Mouse (Mus musculus) embryonic facial prominence, embryonic 11.5 days (tissue): ENCODE measurements around the gene C3. TPM values are rescaled to one million over a fixed set of nuclear protein-coding genes. Genes with fewer than 3 reads are reported as not detected.
A peak's percentile ranks its signal among the peaks of the same experiment; 100 is the strongest.

Source experiments
- ATAC-seq: fragments of 200-750 bp; cut with Nextera tagmentation; replicated peaks from 2 replicates; pipeline ENCODE4 v1.8.0; 2017; ENCODE audit warnings: low read depth; ENCODE audit not compliant: insufficient number of reproducible peaks, low FRiP score, low TSS enrichment
- DNase-seq: peaks from one replicate; pipeline ENCODE4 v3.0.0-alpha.2; 2015; ENCODE audit warnings: low spot score
- H3K27ac ChIP-seq: fragments of 300-500 bp; sonication (generic); replicated peaks from 2 replicates; pipeline ENCODE4 v1.5.1; 2014; ENCODE audit warnings: mild to moderate bottlenecking, low read depth, low read length, control low read depth
- H3K27me3 ChIP-seq: fragments of 300-500 bp; sonication (generic); 2 replicates; pipeline ENCODE4 v1.6.1; 2014; ENCODE audit warnings: mild to moderate bottlenecking, low read length, moderate library complexity, mixed read lengths; ENCODE audit not compliant: control insufficient read depth, insufficient read depth
- H3K36me3 ChIP-seq: fragments of 300-500 bp; sonication (generic); replicated peaks from 2 replicates; pipeline ENCODE4 v1.6.1; 2014; ENCODE audit warnings: low read depth, mild to moderate bottlenecking, low read length, moderate library complexity, mixed read lengths; ENCODE audit not compliant: control insufficient read depth, insufficient read depth
- H3K4me1 ChIP-seq: fragments of 300-500 bp; sonication (generic); 2 replicates; pipeline ENCODE4 v1.6.1; 2014; ENCODE audit warnings: low read length, mixed read lengths; ENCODE audit not compliant: control insufficient read depth, insufficient read depth
- H3K4me2 ChIP-seq: fragments of 300-500 bp; sonication (generic); 2 replicates; pipeline ENCODE4 v1.6.1; 2014; ENCODE audit warnings: low read depth, mild to moderate bottlenecking, control low read depth, low read length, moderate library complexity
- H3K4me3 ChIP-seq: fragments of 300-500 bp; sonication (generic); 2 replicates; pipeline ENCODE4 v1.5.1; 2014; ENCODE audit warnings: low read depth, low read length, control low read depth
- H3K9ac ChIP-seq: fragments of 300-500 bp; sonication (generic); replicated peaks from 2 replicates; pipeline ENCODE4 v1.6.1; 2014; ENCODE audit warnings: mild to moderate bottlenecking, control low read depth, low read length
- H3K9me3 ChIP-seq: fragments of 300-500 bp; sonication (generic); replicated peaks from 2 replicates; pipeline ENCODE4 v1.6.1; 2016; ENCODE audit warnings: mild to moderate bottlenecking, low read length, inconsistent platforms, mixed read lengths; ENCODE audit not compliant: control insufficient read depth
- WGBS: fragments of 180-500 bp; shearing (Covaris S2); extraction: QIAGEN DNeasy Blood & Tissue Kit; methylation state at CpG from one replicate; pipeline ENCODE4 v1.1.7; 2014; 5-methylcytosine and 5-hydroxymethylcytosine counted together
- polyA plus RNA-seq: library from polyadenylated mRNA; unstranded; fragments of >200 nt; fragmentation: Nextera tagmentation; extraction: Ambion mirVana; gene quantifications from 2 replicates; pipeline ENCODE4 v1.2.1, GENCODE M21; 2014

C3 gene
- polyA plus RNA-seq, 1 experiment from 2014 or later: 0.35 TPM

GRCm38 (mm10) chr17:57223313-57223712 lies 4.6 kb downstream of the C3 start:
- ATAC-seq (no peak), DNase-seq (no peak)
- 84% methylated on average over 9 of the region's 9 CpGs for WGBS
- H3K27ac ChIP-seq: no peak overlapping the region
- no peaks in the 10 kb centered on the region for H3K27me3 ChIP-seq
- no peaks in the 10 kb centered on the region for H3K4me1 ChIP-seq
- no peak overlapping the region for H3K9ac ChIP-seq
- no peaks in the 10 kb centered on the region for H3K36me3 ChIP-seq
- no peak overlapping the region for H3K4me2 ChIP-seq
- no peak overlapping the region for H3K4me3 ChIP-seq
- no peaks in the 10 kb centered on the region for H3K9me3 ChIP-seq

GRCm38 (mm10) chr17:57221911-57222310 lies 6.0 kb downstream of the C3 start:
- Histone ChIP-seq H3K4me1 (no peaks in the 10 kb centered on the region), H3K9me3 (no peaks in the 10 kb centered on the region), H3K9ac (no peak overlapping the region), H3K4me2 (no peak overlapping the region), H3K36me3 (no peaks in the 10 kb centered on the region), H3K27me3 (no peaks in the 10 kb centered on the region), H3K4me3 (no peak overlapping the region), H3K27ac (no peak overlapping the region)
- ATAC-seq (no peak), DNase-seq (no peak)
- 64% methylated on average over 4 of the region's 4 CpGs for WGBS

DNA sequence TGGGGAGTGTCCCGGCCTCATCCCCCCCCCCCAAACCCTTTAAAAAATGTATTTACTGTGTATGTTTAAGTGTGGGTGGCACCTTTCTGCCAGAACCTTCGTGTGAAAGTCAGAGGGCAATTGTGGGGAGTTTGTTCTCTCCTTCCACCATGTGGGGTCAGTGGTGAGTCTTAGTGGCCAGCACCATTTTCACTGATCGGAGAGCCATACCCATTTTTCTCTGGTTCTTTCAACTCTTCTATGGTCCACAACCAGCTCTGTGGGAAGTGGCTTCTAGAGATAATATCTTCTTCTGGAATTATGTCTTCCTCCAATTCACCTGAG lies 8.1 kb downstream of the C3 start:
- no peaks in the 10 kb centered on the region for H3K27me3 ChIP-seq
- H3K9me3 ChIP-seq: no peaks in the 10 kb centered on the region
- peak; percentile 32 for DNase-seq
- H3K9ac ChIP-seq: no peak overlapping the region
- no peaks in the 10 kb centered on the region for H3K36me3 ChIP-seq
- no peaks in the 10 kb centered on the region for H3K4me1 ChIP-seq
- no peak overlapping the region for H3K4me2 ChIP-seq
- 23% methylated on average over 3 of the region's 3 CpGs for WGBS
- no peak for ATAC-seq
- no peak overlapping the region for H3K27ac ChIP-seq
- no peak overlapping the region for H3K4me3 ChIP-seq

DNA sequence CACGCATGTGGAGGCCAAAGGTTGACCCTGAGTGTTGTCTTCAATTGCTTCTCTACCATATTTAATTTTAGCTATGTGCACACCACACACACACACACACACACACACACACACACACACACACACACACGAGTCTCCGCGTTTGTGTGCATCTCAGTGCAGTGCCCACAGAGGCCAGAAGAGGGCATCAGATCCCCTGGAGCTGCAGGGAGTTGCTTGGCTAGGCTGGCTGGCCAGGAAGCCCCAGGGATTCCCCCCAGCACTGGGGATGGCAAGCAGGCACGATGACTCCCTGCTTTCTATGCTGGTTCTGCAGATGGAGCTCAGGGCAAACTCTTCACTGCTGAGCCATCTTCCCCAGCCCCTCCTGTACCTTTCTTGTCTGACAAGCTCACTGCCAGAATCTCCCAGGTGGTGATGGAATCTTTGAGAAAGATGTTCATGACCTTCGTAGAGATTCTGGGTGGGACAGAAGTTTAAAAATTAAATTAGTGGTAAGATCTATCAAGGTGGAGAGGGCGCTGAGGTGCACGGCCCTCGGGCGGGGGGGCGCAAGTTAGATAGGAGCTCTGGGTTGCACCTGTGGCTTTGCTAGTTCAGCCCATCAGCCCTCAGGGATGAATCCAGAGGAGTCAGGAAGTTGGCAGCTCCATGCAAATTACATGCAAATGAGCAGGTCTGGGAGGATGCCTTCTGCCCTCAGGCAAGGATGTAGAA lies 8.6 kb downstream of the C3 start:
- no peaks in the 10 kb centered on the region for H3K36me3 ChIP-seq
- no peak overlapping the region for H3K4me3 ChIP-seq
- H3K9me3 ChIP-seq: no peaks in the 10 kb centered on the region
- no peak for ATAC-seq
- no peaks in the 10 kb centered on the region for H3K27me3 ChIP-seq
- WGBS: 23% methylated on average over 11 of the region's 11 CpGs
- H3K9ac ChIP-seq: no peak overlapping the region
- no peaks in the 10 kb centered on the region for H3K4me1 ChIP-seq
- peak; percentile 56 for DNase-seq
- H3K4me2 ChIP-seq: no peak overlapping the region
- no peak overlapping the region for H3K27ac ChIP-seq

DNA sequence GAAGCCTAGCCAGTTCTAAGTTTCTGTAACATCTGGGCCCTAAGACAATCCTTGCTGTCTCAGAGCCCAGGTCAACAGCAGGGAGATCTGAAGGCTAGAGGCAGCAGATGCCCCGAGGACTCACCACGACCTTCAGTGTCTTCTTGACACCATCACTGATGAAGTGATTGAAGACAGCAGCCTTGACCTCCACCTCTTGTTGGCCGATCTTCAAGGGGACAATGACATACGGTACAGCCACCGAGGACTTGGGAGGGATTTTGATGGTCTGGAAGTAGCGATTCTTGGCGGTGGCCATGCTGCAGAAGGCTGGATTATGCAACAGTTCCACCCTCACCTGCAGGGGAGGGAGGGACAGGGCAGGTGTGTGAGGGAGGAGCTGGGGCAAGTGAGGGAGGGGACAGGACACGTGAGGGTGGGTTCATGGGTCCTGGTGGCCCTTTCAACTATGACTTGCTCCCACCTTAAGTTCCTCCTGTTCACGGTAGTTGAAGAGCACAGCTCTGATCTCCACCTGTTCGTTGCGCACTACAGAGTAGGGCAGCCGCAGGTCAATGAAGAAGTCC lies 9.5 kb downstream of the C3 start:
- H3K9ac ChIP-seq: no peak overlapping the region
- no peaks in the 10 kb centered on the region for H3K4me1 ChIP-seq
- ATAC-seq (no peak), DNase-seq (no peak)
- WGBS: 75% methylated on average over 12 of the region's 12 CpGs
- no peak overlapping the region for H3K4me3 ChIP-seq
- no peak overlapping the region for H3K4me2 ChIP-seq
- H3K27ac ChIP-seq: no peak overlapping the region
- no peaks in the 10 kb centered on the region for H3K27me3 ChIP-seq
- H3K36me3 ChIP-seq: no peaks in the 10 kb centered on the region
- no peaks in the 10 kb centered on the region for H3K9me3 ChIP-seq

DNA sequence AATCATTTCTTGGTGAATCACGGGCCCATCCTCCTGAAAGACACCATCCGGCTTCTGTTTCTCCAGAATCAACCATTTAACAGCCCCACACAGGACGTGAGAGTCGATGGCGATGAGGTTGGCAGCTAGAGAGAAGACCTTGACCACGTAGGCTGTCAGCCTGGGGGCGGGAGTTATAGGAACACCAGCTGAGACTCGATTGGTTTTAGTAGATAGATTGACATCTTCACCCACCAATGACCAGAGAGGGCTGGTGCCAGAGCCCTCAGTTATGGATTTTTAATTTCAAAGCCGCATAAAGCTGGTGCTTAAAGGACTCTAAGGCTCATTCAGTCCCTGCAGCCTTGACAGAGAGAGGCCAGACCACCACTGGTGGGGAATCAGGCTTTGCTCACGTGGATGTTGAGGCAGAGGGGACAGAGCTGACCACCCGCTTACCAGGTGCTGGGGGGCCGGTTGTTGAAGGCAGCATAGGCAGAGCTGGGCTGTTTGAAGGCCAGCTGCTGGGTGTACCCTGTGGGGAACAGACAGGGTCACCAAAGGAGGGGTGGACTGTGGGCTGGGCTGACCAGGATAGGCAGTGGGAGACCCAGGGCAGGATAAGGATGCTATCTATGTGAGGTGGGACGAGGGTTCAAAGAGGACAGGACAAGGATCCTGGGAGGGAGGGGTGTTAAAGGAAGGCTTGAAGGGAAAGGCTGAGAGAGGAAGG lies 13.1 kb downstream of the C3 start:
- Histone ChIP-seq H3K27ac (no peak overlapping the region), H3K4me2 (no peak overlapping the region), H3K9ac (no peak overlapping the region), H3K9me3 (no peaks in the 10 kb centered on the region), H3K4me1 (no peaks in the 10 kb centered on the region), H3K36me3 (no peaks in the 10 kb centered on the region), H3K4me3 (no peak overlapping the region), H3K27me3 (no peaks in the 10 kb centered on the region)
- peak; percentile 17 for DNase-seq
- 48% methylated on average over 13 of the region's 13 CpGs for WGBS
- 0 out of 2 replicates have a peak, but pooled peaks have one; percentile 7 for ATAC-seq

GRCm38 (mm10) chr17:57211501-57211900 lies 16.4 kb downstream of the C3 start:
- Histone ChIP-seq H3K4me2 (no peak overlapping the region), H3K4me3 (no peak overlapping the region), H3K9ac (no peak overlapping the region), H3K36me3 (no peaks in the 10 kb centered on the region), H3K27me3 (no peaks in the 10 kb centered on the region), H3K9me3 (no peaks in the 10 kb centered on the region), H3K27ac (no peak overlapping the region), H3K4me1 (no peaks in the 10 kb centered on the region)
- DNase-seq (no peak), ATAC-seq (no peak)
- WGBS: 65% methylated on average over 9 of the region's 9 CpGs

DNA sequence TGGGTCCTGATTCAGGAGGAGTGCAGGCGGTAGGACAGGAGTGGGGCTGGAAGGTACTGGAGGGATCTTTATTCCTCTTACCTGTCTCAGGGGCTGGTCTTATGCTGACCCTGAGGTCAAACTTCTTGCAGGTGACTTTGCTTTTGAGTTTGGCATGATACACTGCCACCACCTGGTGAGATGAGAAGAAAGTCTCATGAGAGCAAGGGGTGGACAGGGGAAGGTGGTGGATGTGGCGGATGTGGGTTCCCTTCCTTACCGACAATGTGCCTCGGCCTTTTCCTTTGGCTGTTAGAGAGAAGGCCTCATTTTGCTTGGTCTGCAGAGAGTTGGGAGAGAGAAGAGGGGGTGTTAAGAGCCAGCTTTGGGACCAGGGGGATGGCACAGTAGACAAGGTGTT lies 18.6 kb downstream of the C3 start:
- no peak overlapping the region for H3K27ac ChIP-seq
- no peaks in the 10 kb centered on the region for H3K4me1 ChIP-seq
- no peak overlapping the region for H3K4me2 ChIP-seq
- WGBS: 81% methylated on average over 4 of the region's 4 CpGs
- no peaks in the 10 kb centered on the region for H3K36me3 ChIP-seq
- DNase-seq (no peak), ATAC-seq (no peak)
- no peak overlapping the region for H3K9ac ChIP-seq
- H3K4me3 ChIP-seq: no peak overlapping the region
- no peaks in the 10 kb centered on the region for H3K27me3 ChIP-seq
- no peaks in the 10 kb centered on the region for H3K9me3 ChIP-seq
